Mouse (Mus musculus) hindlimb bud, embryonic 11.5 days (tissue): ENCODE measurements around the gene Carmil1.
A peak's percentile ranks its signal among the peaks of the same experiment; 100 is the strongest.
"Not testable (repeated sequence)": the region's sequence is repeated elsewhere in the genome, so short reads cannot be mapped to it uniquely, and the experiment has no call there.

Source experiments
- DNase-seq: peaks from one replicate; pipeline ENCODE4 v3.0.0-alpha.2; 2012; ENCODE audit warnings: low read depth, low spot score; ENCODE audit errors: extremely low spot score

Gene Carmil1

DNA sequence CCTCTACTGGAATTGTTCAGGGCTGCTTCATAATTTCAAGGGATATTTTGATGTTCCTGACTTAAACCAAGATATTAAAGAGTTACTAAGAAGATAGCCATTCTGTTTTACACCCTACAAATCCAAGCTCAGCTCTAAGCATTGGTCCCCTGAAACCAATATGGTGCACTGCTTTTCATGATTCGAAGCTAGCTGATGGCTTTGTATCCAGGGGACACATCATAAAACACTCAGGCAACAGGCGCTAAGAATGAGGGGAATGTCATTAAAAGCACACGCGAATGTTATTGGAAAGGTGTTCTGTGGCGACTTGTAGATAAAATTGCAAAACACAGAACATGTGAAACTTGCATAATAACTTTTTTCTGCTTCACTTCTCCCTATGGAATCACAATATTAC is 174.8 kb downstream of the Carmil1 start:
- DNase-seq, result no peak

DNA sequence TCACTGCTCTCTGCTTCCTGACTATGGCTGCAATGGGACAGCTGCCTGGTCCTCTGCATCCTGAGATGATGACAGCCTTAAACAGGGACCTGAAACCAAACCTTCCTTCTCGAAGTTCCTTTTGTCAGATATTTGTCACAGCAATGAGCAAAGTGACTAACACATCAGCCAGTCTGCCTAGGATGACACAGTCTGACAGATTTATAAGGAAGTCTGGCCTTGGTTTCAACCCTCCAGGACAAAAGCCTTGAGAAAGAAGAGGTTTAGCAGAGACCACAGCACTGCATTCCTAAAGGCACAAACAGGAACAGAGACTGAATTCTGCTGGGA is 175.3 kb downstream of the Carmil1 start:
- no peak for DNase-seq

DNA sequence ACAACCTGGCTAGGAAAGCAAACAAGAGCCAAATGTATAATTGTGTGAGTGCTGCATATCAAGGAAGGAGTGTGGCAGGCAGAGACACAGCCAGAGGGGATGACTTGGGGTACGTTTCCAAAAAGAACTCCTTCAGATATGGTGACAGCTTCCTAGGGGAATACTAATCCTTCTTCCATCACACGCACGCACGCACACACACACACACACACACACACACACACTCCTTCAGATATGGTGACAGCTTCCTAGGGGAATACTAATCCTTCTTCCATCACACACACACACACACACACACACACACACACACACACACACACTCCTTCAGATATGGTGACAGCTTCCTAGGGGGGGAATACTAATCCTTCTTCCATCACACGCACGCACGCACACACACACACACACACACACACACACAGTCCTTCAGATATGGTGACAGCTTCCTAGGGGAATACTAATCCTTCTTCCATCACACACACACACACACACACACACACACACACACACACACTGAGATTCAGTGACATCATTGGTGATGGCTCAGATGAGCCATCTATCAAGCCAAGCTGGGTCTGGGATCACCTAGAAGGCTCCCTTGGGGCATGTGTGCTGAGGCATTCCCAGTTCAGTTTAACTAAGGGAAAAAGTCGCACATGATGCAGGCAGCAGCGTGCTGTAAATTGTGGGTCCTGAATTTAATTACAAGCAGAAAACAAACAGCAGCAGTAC is 175.8 kb downstream of the Carmil1 start:
- DNase-seq, result not testable (repeated sequence)

DNA sequence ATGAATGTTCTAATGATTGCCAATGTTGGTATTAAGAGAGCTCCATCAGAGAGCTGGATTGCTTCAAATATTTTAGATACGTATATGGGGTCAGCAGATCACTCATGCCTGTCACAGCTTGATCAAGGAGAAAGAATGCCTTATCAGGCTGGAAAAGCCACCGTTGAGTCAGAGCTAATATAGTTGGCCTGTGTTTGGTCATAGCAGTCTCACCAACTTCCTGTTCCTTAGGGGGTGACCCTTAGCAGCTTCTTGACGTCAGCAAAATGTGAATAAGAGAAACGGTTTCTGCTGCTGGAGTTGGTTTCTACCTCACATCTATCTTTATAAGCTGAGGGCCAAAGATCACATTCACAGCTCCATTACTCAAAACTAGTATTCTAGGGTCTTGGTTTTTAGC is 176.6 kb downstream of the Carmil1 start:
- no peak for DNase-seq

GRCm38 (mm10) chr13:24103152-24103551 is 177.4 kb downstream of the Carmil1 start:
- DNase-seq, result no peak

DNA sequence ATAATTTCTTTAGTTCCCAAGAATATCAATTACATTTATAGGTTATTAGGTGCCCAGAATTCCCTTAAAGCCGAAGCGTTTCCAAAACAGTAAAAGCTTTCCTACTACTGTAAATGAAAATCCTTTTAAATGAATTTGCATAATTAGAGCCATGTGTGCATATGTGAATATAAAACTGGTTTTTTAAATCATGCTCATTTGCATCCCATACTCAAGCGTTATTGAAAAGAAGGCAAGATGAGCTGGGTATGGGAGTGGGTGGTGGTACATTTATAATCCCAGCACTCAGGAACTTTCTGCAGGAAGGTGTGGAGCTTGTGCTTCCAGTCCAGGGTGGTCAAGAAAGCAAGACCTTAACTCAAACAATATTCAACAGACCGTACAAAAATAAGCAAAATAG is 178.3 kb downstream of the Carmil1 start:
- DNase-seq, result no peak

DNA sequence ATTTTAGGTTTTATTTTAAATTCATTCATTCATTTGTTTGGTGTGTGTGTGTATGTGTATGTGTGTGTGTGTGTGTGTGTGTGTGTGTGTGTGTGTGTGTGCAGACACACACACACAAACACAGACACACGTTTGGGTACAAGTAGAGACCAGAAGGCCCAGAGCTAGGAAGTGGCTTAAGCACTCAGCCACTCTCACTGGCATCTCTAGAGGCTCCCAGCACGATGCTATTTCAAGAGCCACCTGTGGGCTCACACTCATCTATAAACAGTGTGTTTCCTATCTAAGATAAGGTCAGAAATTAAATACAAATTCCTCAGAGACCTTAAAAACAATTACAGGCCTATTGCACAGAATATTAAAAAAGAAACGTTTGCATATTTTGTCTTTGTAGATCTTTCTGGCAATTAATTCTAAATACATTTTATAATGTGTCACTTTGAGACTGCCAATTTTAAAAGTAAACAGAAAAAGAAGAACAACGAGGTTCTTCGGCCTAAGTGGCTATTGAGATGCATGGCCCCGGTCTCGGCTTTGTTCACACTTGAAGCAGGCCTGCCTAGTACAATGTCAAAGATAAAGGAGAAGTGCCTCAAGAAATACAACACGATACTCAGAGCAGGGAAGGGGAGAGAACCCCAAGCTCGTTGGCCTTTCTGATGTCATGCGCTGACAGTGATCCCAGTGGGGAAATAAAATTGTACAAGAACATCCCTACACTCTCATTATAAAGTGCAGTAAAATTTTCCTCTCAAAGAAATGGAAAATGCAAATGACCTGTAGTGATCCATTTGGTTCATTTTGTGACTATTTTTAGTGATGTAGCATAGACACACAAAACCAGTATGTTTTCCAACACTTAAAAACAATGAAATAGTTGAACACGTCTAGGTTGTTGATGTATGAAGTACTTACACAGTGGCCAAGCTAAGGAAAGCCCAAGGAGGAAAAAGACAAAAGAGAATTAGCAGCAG is 179.2 kb downstream of the Carmil1 start:
- DNase-seq, result no peak

GRCm38 (mm10) chr13:24100516-24101094 is 180.0 kb downstream of the Carmil1 start:
- DNase-seq, result no peak

DNA sequence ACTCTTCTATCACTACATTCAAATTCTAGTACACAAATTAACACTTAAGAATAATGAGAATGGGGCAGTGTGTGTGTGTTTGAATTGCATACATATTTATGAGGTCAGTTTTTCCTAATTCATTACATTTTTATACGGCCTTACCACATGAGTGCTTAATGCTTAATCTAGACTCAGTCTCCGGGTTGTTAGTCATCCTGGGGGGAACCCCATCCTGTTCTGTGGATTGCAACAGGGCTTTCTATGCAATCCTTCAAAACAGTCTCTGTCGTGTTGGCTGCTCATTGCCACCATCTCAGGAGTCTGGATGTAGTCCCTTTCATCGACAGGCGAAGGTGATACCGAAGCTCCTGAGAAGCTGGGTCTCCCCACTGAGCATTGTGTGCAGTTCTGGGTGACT is 184.0 kb downstream of the Carmil1 start:
- no peak for DNase-seq

DNA sequence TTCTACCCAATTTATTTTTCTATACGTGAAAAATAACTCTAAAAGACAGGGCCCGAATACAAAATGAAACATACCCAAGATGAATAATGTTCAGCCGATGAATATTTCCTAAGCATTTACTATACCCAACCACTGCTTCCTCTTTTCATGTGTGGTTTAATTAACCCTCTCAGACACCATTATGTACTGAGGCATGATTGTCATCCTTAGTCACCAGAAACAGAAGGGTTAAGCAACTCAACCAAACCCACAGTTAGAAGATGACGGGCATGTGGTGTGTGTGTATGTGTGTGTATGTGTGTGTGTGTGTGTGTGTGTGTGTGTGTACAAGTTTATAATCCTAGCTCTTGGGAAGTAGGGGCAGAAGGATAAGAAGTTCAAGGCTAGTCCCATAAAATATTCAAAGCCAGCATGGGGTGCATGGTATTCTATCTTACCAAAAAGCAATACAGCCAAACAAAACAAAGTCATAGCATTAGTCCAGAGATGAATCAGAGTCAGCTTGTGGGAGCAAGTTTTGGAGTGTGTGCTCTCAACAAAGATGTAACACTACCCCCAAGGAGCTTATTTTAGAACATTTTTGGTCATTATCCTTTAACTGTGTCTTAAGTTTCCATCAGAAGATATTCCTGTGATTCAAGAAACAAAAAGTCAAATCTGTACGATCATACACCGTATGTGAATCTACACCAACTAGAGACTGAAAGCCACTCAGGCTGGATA is 185.6 kb downstream of the Carmil1 start:
- no peak for DNase-seq

- no peak for DNase-seq
These were observed 187.5 kb downstream of the Carmil1 start for GRCm38 (mm10) chr13:24093108-24093507.

DNA sequence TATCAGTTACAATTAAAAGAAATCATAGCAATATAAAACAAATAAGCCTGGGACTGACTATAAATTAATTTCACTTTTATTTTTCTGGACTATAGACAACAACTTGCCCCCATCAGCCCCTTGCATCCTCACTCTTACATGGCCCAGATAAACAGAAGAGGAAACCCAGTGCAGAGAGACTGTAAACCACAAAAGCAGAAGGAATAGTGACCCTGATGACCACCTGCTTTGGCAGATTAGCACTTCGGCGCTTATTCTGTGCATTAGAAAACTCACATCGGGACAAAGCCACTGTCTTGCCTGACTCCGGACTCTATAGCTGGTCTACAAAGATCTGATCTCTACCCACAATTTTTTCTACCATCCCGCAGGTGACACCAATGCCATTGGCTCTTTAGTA is 188.5 kb downstream of the Carmil1 start:
- no peak for DNase-seq

DNA sequence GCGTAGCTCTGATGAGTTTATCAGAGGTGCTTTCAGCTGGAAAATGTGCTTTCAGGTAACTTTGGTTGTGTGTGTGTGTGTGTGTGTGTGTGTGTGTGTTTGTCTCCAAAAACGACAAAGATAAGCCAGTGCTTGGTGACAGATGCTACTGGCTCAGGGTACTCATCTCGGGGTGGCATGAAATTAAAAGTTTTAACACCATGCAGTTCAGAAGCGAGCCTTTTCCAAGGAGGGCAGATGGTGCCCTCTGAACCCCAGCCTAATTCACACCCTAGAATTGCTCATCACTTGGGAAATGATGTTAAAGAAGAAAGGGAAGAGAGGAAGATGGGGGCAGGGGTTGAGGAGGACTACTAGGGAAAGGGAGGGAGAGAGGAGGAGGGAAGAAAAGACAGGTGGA is 198.4 kb downstream of the Carmil1 start:
- DNase-seq, result no peak

- DNase-seq, result no peak
These were observed 198.9 kb downstream of the Carmil1 start for GRCm38 (mm10) chr13:24081698-24082097.

- DNase-seq, result no peak
These were observed 208.0 kb downstream of the Carmil1 start for GRCm38 (mm10) chr13:24072588-24072987.

DNA sequence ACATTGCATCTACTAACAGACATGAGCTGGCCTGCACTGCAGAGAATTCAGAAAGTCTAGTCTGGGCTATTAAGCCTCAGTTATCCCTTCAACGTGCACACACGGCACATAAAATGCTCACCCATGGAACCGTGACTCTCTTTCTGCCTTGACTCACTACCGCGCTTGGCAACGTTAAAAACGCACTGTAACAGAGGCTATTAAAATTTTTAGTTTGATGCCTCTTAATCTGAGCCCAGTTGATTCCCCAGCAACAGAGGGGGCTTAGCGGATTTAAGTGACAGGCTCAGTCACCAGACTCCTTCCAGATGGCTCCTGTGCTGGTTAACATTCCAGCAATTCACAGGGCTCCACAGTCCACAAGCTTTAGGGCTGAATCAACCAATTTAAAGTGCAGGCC is 213.0 kb downstream of the Carmil1 start:
- DNase-seq, result peak; percentile 60

DNA sequence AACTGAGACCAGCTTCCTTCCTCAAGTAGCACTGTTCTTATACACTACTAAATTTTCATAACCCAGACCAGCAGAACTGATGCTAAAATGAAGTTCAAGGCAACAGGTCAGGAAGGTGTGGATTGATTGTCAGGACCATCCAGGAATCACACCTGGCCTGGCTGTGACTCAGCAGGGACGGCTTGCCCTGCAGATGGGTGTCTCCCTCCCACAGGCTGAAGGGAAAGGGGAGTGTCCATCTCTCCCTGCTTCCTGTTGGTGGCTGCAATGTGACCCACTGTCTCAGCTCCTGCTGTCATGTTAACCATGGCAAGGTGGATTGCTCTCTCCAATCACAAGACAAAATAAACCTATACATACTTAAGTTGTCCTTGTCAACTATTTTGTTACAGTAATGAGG is 215.1 kb downstream of the Carmil1 start:
- DNase-seq, result no peak

GRCm38 (mm10) chr13:24062770-24063169 is 217.8 kb downstream of the Carmil1 start:
- DNase-seq, result no peak

DNA sequence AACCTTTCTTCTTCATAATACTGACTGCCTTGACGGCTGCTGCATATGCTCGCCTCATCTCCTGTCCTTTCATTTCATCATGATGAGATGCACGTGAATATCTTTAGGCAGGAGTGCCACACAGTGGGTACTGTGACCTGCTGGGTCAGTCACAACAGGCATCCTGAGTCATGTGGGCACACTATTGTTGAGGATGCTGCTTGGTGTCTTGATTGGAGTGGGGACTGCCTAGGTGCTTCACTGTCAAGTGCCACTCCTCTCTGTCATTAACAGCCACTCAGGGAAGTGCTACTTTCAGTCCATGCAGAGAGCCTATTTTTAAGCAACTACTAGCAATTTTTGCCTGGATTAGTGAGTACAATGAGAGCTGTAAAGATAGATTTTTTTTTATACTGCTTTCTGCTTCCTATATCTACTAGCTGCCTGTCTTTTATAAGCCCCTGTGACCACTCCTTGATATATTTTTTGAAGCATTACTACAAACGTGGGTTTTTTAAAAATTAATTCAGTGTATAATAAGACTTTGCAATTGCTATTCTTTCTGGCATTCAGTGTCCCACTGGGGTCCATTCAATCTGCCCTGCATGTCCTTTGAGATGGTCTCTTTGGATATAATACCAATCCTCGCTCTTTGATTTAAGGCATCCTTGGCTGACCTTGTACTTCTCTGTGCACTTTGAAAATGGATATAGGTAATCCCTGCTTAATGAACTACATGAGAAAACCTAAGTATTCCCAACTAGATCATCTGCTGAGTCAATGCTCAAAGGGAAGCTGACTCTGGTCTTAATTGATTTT is 225.3 kb downstream of the Carmil1 start:
- no peak for DNase-seq

DNA sequence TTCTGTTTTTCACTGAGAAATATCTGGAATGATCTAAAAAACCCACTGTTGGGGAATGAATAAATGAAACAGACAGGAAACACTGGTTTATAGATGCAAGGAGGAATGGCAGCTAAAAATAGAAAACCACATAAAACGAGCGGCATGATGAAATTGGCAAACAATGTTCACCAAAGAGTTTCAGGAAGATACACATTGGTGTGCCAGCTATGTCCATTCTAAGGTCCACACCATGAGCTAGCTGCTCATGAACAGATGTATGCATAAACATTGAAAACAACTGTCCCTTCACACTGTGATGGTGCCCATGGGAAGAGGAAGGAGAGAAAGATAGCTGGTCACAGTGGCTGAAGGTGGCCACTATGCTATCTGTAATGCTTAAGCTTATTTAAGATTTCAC is 229.1 kb downstream of the Carmil1 start:
- DNase-seq, result no peak
